Mouse (Mus musculus) adrenal gland (tissue): Measurements from ENCODE around the gene Mecp2.

ENCODE experiments used
- intact Hi-C: fragments of 180-260 bp; cut with DNase I; formaldehyde crosslinking; loops from one replicate; pipeline ENCODE4 v1.15.1; 2025
- microRNA-seq, 2 experiments: library from miRNA; unstranded; fragments of <30 nt; microRNA quantifications; one replicate each; pipeline ENCODE4; 2019

Mecp2 gene

DNA sequence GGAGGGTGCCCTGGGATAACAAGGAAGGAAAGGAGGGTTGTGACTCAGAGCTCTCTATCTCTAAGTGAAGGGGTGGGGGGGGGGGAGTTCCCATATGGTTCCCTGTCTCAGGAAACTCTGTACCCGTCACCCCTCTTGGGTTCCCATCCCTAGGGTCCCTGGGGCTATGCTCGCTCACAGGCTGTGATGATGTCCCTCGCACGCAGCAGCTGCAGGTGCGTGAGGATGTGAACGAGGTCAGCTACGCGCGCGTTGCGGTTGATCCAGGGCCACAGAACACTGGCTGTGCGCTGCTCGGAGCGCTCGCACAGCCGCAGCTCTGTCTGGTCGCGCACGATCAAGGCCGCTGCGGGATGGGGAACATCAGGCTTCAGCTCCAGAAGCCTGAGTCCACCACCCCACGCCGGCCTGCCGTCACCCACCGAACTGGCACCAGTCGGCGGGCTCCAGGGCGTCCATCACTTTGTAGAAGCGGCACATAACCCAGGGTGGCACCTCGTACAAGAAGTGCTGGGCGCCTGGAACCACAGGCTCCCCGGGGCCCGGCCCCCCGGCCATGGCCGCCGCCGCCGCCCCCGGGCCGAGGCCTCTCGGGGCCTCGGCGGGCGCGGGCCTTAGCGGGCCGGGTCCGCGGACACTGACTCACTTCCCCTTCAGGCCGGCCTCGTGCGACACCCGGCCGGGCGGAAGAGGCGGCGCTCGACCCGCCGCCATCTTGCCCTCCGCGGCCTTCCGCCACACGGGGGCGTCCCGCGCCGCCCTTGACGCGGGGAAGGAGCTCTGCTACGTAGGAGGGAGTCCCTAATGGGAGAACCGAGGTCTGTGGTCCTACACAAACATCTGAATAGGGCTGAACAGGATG lies 111.7 kb downstream of the Mecp2 start, which contains the start of gene Irak1:
TSS of gene Irak1 (minus strand) at position 731 of the 862 bp plus-strand sequence.
- intact Hi-C loops: loop anchor here (2.0 to 10.0 kb wide), 3 partner anchors 55 to 221 kb away; partner anchors contain the start of gene Flna

DNA sequence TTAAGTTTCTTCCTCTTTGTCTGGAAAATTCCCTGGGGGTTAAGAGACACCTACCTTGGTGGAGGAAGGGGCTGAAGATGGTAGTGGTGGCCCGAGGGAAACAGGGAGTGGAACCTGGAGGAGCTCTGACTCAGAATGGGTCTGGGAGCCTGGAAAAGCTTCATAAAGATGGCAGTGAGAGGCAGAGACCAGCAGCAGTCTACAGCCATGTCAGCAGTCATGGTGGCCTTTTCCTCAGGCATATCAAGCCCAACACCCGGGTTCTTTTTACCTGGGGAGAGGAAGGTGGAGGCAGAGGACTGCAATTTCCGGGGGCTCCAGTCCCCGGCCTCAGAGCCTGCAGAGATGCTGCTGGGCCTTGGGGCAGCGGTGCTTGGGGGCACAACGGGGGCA lies 112.4 kb downstream of the Mecp2 start:
- intact Hi-C loops: loop anchor here (2.0 to 10.0 kb wide), 3 partner anchors 54 to 222 kb away; partner anchors contain the start of gene Flna

GRCm38 (mm10) chrX:74014597-74014996 lies 120.6 kb downstream of the Mecp2 start:
- intact Hi-C loops: no loop called here

GRCm38 (mm10) chrX:74008063-74008462 lies 127.1 kb downstream of the Mecp2 start:
- intact Hi-C loops: no loop called here

- intact Hi-C loops: no loop called here
These were observed 128.8 kb downstream of the Mecp2 start for GRCm38 (mm10) chrX:74006401-74006800.

- intact Hi-C loops: no loop called here
These were observed 131.5 kb downstream of the Mecp2 start for GRCm38 (mm10) chrX:74003644-74004043.

- intact Hi-C loops: no loop called here
These were observed 134.1 kb downstream of the Mecp2 start for GRCm38 (mm10) chrX:74001024-74001423.

DNA sequence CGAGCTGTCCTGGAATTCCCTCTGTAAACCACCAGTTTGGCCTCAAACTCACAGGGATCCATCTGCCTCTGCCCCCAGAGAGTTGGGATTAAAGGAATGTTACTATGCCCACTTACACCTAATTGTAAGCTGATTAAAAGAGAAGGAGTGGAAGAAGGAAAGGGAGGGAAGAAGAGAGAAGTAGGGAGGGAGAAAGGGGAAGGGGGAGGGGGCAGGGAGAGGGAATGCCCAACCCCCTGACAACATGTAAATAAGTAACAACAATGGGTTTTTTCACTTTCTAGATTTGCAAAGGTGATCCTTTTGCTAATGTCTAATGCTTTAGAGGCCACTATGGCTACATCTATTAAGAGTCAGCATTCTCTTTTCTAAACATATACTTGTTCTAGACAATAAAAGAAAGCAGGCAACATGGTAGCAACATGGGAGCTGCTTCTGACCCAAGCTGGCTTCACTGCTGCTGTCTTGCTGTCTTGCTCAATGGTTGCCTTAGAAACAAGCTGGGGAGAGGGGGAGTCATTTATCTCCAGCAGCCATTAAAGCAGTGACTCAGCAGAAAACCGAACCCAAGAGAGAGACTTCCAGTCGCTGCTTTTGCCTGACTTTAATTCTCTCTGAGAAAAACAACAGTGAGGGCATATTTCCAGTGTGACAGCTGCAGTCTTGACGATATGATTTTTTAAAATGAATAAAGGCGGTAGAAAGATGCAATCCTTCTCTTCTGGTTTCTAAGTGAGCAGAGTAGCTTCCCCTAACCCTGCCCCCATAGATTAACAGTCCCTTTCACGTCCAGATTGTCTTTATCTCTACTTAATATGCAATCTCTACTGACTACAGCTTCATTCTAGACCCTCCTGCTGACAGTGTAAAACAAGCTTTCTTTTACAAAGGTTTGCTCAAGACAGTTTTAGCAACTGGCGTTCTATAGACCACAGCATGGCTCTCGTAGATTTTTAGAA lies 136.0 kb downstream of the Mecp2 start:
- intact Hi-C loops: no loop called here

DNA sequence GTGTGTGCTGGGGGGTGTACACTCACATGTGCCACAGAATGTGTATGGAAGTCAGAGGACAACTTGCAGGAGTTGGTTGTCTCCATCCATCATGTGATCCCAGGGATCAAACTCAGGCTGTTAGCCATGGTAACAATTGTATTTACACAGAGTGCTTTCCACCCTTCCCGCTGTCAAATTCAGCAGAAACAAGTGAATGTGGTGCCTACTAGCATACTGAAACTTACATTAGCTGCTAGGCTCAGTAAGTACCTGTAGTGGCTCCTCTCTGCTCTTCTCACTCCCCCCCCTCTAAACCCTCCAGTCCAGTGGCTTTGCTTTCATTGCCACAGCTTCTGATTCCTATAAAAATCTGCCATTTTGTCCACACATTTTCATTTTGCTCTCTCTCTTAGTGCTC lies 157.4 kb downstream of the Mecp2 start:
- intact Hi-C loops: no loop called here

Small RNA genes lying within 50 kb of the gene (microRNA-seq; reads per million reads assigned to microRNA genes)
- 7.9 to 11.1 reads per million in 2 experiments for gene Mir5132
- 0.12 to 0.23 reads per million in 2 experiments for gene Mir718
